Mouse (Mus musculus): ENCODE measurements around the gene Adarb2.

- no peak for TF ChIP-seq MYC (IDR thresholded peaks at IDR 0.05; ENCODE audit: low read depth, low read length)
- TF ChIP-seq MAX (IDR thresholded peaks at IDR 0.05; ENCODE audit: low read length) = no peak
- no peak for TF ChIP-seq POLR2A (IDR thresholded peaks at IDR 0.05; ENCODE audit: low read depth, low read length)
- no peak for TF ChIP-seq CTCF (conservative IDR thresholded peaks at IDR 0.05 in 1 of 2, IDR thresholded peaks at IDR 0.05 in 1 of 2; ENCODE audit: low read depth in 2 of 2, low read length in 2 of 2)
- TF ChIP-seq USF1 (IDR thresholded peaks at IDR 0.05; ENCODE audit: low read depth, low read length) = no peak
- TF ChIP-seq KAT2A (IDR thresholded peaks at IDR 0.05; ENCODE audit: insufficient replicate concordance, low read length) = no peak
- TF ChIP-seq MAZ (IDR thresholded peaks at IDR 0.05; ENCODE audit: low read depth, low read length) = no peak
- no peak for TF ChIP-seq E2F4 (IDR thresholded peaks at IDR 0.05; ENCODE audit: insufficient replicate concordance, low read depth, low read length)
- TF ChIP-seq SMC3 (IDR thresholded peaks at IDR 0.05; ENCODE audit: low read depth, low read length) = no peak
Observed at GRCm38 (mm10) chr13:8782636-8783035, 580.0 kb downstream of the Adarb2 start.
